Mouse (Mus musculus): ENCODE measurements around the gene Rapgef1. TPM values are rescaled to one million over a fixed set of nuclear protein-coding genes. Genes with fewer than 3 reads are reported as not detected.

Rapgef1 gene
- polyA plus RNA-seq, 1 experiment from 2014 or later = 22.5 TPM

DNA sequence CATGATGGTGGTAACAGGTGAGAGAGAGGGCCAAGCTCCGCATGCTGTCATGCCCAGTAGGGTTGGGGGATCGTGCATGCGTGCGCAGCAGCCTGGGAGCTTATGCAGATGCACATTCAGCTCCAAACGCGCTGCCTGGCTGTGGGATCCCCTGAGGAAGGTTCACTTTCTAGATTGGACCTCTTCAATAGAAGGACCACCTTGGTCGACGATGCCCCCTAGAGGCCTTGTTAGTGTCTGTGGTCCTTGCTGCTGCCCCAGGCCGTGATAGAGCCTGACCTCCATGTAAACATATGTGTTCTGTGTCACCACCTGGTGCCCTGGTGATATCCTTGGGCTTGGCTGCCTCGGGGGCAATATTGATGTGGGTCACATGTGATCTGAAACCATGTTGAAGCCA, 30.3 kb upstream of the Rapgef1 start:
- no peak overlapping the region for H3K27ac ChIP-seq (ENCODE audit: low read length)
- 28% methylated on average over 10 of the region's 10 CpGs for WGBS
- no peaks in the 10 kb centered on the region for H3K9me3 ChIP-seq (ENCODE audit: control insufficient read depth, low read length)
- no peak overlapping the region for H3K4me3 ChIP-seq (replicated peaks; ENCODE audit: low read length)
- ATAC-seq = no peak
- H3K36me3 ChIP-seq (ENCODE audit: control insufficient read depth, insufficient read depth) = no peaks in the 10 kb centered on the region
- no peaks in the 10 kb centered on the region; the same call in 1 of the 2 replicates for H3K4me1 ChIP-seq (replicated peaks; ENCODE audit: control insufficient read depth, insufficient read depth, low read length)
- H3K4me2 ChIP-seq (ENCODE audit: low read length) = no peak overlapping the region
- no peaks in the 10 kb centered on the region for H3K27me3 ChIP-seq (replicated peaks; ENCODE audit: control insufficient read depth, insufficient read depth, low read length)
- H3K9ac ChIP-seq (replicated peaks; ENCODE audit: low read depth, low read length) = no peak overlapping the region

- Histone ChIP-seq H3K27ac (ENCODE audit: low read length) (no peak overlapping the region), H3K27me3 (replicated peaks; ENCODE audit: control insufficient read depth, insufficient read depth, low read length) (no peaks in the 10 kb centered on the region), H3K9me3 (ENCODE audit: control insufficient read depth, low read length) (no peaks in the 10 kb centered on the region), H3K4me1 (replicated peaks; ENCODE audit: control insufficient read depth, insufficient read depth, low read length) (no peaks in the 10 kb centered on the region), H3K36me3 (ENCODE audit: control insufficient read depth, insufficient read depth) (no peaks in the 10 kb centered on the region), H3K4me3 (replicated peaks; ENCODE audit: low read length) (no peak overlapping the region), H3K4me2 (ENCODE audit: low read length) (no peak overlapping the region), H3K9ac (replicated peaks; ENCODE audit: low read depth, low read length) (no peak overlapping the region)
- no peak for ATAC-seq
- 81% methylated on average over 6 of the region's 6 CpGs for whole genome bisulfite sequencing
Measured at GRCm38 (mm10) chr2:29591626-29592025, 27.9 kb upstream of the Rapgef1 start.

GRCm38 (mm10) chr2:29592537-29592936, 27.0 kb upstream of the Rapgef1 start:
- no peaks in the 10 kb centered on the region for H3K9me3 ChIP-seq (ENCODE audit: control insufficient read depth, low read length)
- H3K36me3 ChIP-seq (ENCODE audit: control insufficient read depth, insufficient read depth) = no peaks in the 10 kb centered on the region
- H3K4me1 ChIP-seq (replicated peaks; ENCODE audit: control insufficient read depth, insufficient read depth, low read length) = no peaks in the 10 kb centered on the region
- H3K4me2 ChIP-seq (ENCODE audit: low read length) = no peak overlapping the region
- no peak overlapping the region for H3K27ac ChIP-seq (ENCODE audit: low read length)
- no peak for ATAC-seq
- H3K27me3 ChIP-seq (replicated peaks; ENCODE audit: control insufficient read depth, insufficient read depth, low read length) = no peaks in the 10 kb centered on the region
- H3K4me3 ChIP-seq (replicated peaks; ENCODE audit: low read length) = no peak overlapping the region
- H3K9ac ChIP-seq (replicated peaks; ENCODE audit: low read depth, low read length) = no peak overlapping the region
- WGBS = 61% methylated on average over 8 of the region's 8 CpGs

DNA sequence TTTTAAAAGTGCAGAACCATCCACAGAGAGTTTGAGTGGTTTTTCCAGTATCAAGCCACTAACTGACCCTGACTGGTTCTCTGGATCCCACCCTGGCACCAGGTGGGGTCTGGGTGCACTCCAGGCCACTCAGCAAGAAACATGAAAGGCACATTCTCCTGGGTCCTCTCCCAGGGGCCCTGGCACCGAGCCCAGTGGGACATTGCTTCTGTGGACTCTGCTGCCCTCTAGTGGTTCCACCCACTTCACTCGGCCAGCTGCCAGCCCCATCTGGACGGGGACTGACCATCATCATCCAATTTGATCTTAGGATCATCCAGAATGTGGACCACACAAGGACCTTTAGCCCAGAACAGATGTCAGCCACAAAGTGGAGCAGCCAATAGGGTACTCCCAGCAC, 15.6 kb upstream of the Rapgef1 start:
- 0% methylated on average over 3 of the region's 3 CpGs for WGBS
- no peak for ATAC-seq
- no peaks in the 10 kb centered on the region for H3K9me3 ChIP-seq (ENCODE audit: control insufficient read depth, low read length)
- no peak overlapping the region for H3K4me3 ChIP-seq (replicated peaks; ENCODE audit: low read length)
- no peak overlapping the region for H3K4me2 ChIP-seq (ENCODE audit: low read length)
- no peak overlapping the region for H3K9ac ChIP-seq (replicated peaks; ENCODE audit: low read depth, low read length)
- no peaks in the 10 kb centered on the region; the same call in 1 of the 2 replicates for H3K27me3 ChIP-seq (replicated peaks; ENCODE audit: control insufficient read depth, insufficient read depth, low read length)
- H3K4me1 ChIP-seq (replicated peaks; ENCODE audit: control insufficient read depth, insufficient read depth, low read length) = 0 out of 2 replicates have a peak, but pooled peaks cover 4% of the 10 kb centered on the region
- H3K36me3 ChIP-seq (ENCODE audit: control insufficient read depth, insufficient read depth) = no peaks in the 10 kb centered on the region
- no peak overlapping the region for H3K27ac ChIP-seq (ENCODE audit: low read length)

DNA sequence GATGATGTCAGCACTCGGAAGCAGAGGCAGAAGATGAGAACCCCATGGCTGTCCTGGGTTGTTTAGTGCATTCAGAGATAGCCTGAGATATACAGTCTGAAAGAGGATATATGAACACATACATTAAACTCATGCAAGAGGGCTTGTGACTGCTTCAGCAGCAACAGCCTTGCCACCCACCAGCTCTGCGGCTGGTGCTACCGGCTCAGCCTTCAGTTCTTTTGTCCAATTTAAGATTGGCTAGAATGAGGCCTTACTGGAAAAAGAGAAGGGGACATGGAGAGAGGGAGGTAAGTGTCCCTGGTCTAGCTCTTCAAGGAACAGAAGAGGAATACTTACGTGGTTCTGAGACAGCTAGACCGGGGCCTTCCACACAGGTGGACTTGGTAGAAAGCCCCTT, 13.9 kb upstream of the Rapgef1 start:
- ATAC-seq = no peak
- no peak overlapping the region for H3K27ac ChIP-seq (ENCODE audit: low read length)
- 80% methylated on average over 5 of the region's 5 CpGs for WGBS

DNA sequence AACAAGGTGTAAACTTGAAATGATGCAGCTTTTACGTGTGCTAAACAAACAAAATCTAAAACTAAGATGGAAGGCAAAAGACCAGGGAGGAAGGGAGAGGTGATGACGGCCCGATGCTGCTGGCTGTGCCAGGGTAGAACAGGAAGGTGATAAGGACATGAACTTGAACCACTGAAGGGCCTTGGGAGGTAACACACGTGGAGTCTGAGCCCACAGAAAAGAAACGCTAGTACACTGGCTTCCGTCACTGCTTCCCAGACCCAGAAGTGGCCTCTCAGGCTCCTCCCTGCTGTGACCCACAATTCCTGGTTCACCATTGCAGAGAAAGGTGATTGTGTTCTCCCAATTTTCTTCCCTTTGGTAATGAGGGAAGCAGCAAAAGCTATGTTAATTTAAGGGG, 13.1 kb upstream of the Rapgef1 start:
- 0 out of 2 replicates have a peak, but pooled peaks cover 4% of the 10 kb centered on the region for H3K4me1 ChIP-seq (replicated peaks; ENCODE audit: control insufficient read depth, insufficient read depth, low read length)
- H3K9ac ChIP-seq (replicated peaks; ENCODE audit: low read depth, low read length) = no peak overlapping the region
- no peaks in the 10 kb centered on the region for H3K9me3 ChIP-seq (ENCODE audit: control insufficient read depth, low read length)
- H3K4me2 ChIP-seq (ENCODE audit: low read length) = no peak overlapping the region
- H3K27ac ChIP-seq (ENCODE audit: low read length) = no peak overlapping the region
- ATAC-seq = no peak
- H3K36me3 ChIP-seq (ENCODE audit: control insufficient read depth, insufficient read depth) = no peaks in the 10 kb centered on the region
- H3K27me3 ChIP-seq (replicated peaks; ENCODE audit: control insufficient read depth, insufficient read depth, low read length) = no peaks in the 10 kb centered on the region; the same call in 1 of the 2 replicates
- 48% methylated on average over 6 of the region's 6 CpGs for WGBS
- no peak overlapping the region for H3K4me3 ChIP-seq (replicated peaks; ENCODE audit: low read length)

More for the DNA sequence above, 13.9 kb upstream of the Rapgef1 start:
- no peaks in the 10 kb centered on the region for H3K36me3 ChIP-seq (ENCODE audit: control insufficient read depth, insufficient read depth)
- H3K9me3 ChIP-seq (ENCODE audit: control insufficient read depth, low read length) = no peaks in the 10 kb centered on the region
- no peak overlapping the region for H3K9ac ChIP-seq (replicated peaks; ENCODE audit: low read depth, low read length)
- 0 out of 2 replicates have a peak, but pooled peaks cover 4% of the 10 kb centered on the region for H3K4me1 ChIP-seq (replicated peaks; ENCODE audit: control insufficient read depth, insufficient read depth, low read length)
- no peak overlapping the region for H3K4me2 ChIP-seq (ENCODE audit: low read length)
- no peak overlapping the region for H3K4me3 ChIP-seq (replicated peaks; ENCODE audit: low read length)
- H3K27me3 ChIP-seq (replicated peaks; ENCODE audit: control insufficient read depth, insufficient read depth, low read length) = no peaks in the 10 kb centered on the region; the same call in 1 of the 2 replicates

GRCm38 (mm10) chr2:29617341-29617740, 2.2 kb upstream of the Rapgef1 start:
- no peak overlapping the region for H3K27ac ChIP-seq (ENCODE audit: low read length)
- no peak overlapping the region for H3K9ac ChIP-seq (replicated peaks; ENCODE audit: low read depth, low read length)
- WGBS = 96% methylated on average over 1 of the region's 1 CpGs
- H3K27me3 ChIP-seq (replicated peaks; ENCODE audit: control insufficient read depth, insufficient read depth, low read length) = no peaks in the 10 kb centered on the region
- H3K4me1 ChIP-seq (replicated peaks; ENCODE audit: control insufficient read depth, insufficient read depth, low read length) = peaks cover 18% of the 10 kb centered on the region
- no peak overlapping the region for H3K4me2 ChIP-seq (ENCODE audit: low read length)
- no peak overlapping the region for H3K4me3 ChIP-seq (replicated peaks; ENCODE audit: low read length)
- no peaks in the 10 kb centered on the region for H3K9me3 ChIP-seq (ENCODE audit: control insufficient read depth, low read length)
- H3K36me3 ChIP-seq (ENCODE audit: control insufficient read depth, insufficient read depth) = no peaks in the 10 kb centered on the region
- ATAC-seq = no peak

- H3K27me3 ChIP-seq (replicated peaks; ENCODE audit: control insufficient read depth, insufficient read depth, low read length) = no peaks in the 10 kb centered on the region
- H3K4me1 ChIP-seq (replicated peaks; ENCODE audit: control insufficient read depth, insufficient read depth, low read length) = peaks cover 18% of the 10 kb centered on the region
- no peak overlapping the region; the same call in 1 of the 2 replicates for H3K4me3 ChIP-seq (replicated peaks; ENCODE audit: low read length)
- no peak overlapping the region for H3K27ac ChIP-seq (ENCODE audit: low read length)
- H3K9me3 ChIP-seq (ENCODE audit: control insufficient read depth, low read length) = no peaks in the 10 kb centered on the region
- peak; percentile 41 for ATAC-seq
- H3K9ac ChIP-seq (replicated peaks; ENCODE audit: low read depth, low read length) = no peak overlapping the region; the same call in 1 of the 2 replicates
- no peaks in the 10 kb centered on the region for H3K36me3 ChIP-seq (ENCODE audit: control insufficient read depth, insufficient read depth)
- no peak overlapping the region for H3K4me2 ChIP-seq (ENCODE audit: low read length)
- WGBS = 55% methylated on average over 8 of the region's 8 CpGs
Measured at GRCm38 (mm10) chr2:29618926-29619483, 515 bp upstream of the Rapgef1 start.

DNA sequence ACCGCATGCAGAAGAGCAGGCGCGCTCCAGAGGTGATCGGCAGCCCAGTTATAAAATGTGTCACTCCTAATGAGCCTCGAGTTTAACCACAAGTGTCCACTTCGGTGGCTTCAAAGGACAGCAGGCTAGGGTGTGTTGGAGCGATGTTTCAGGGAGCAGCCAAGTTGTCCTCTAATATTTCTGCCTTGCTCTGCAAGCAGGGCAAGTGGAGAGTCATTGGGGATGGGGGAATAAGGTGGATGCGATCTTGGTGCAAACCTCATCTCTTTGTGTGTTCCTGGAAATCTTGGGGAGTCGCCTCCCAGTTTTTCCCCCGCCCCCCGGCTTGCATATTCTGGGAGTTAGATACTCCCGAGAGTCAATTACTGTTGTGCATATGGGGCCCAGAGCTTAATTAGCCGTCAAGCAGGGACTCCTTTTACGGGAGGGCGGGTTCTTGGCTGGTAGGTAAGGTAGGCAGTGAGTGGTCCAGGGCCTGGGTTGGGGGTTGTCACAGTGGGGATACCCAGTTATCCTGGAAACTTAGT, 844 bp downstream of the Rapgef1 start:
- Histone ChIP-seq H3K9me3 (ENCODE audit: control insufficient read depth, low read length) (no peaks in the 10 kb centered on the region), H3K36me3 (ENCODE audit: control insufficient read depth, insufficient read depth) (no peaks in the 10 kb centered on the region), H3K4me1 (replicated peaks; ENCODE audit: control insufficient read depth, insufficient read depth, low read length) (peaks cover 18% of the 10 kb centered on the region), H3K4me3 (replicated peaks; ENCODE audit: low read length) (peak overlapping the region; percentile 90), H3K27me3 (replicated peaks; ENCODE audit: control insufficient read depth, insufficient read depth, low read length) (no peaks in the 10 kb centered on the region), H3K9ac (replicated peaks; ENCODE audit: low read depth, low read length) (peak overlapping the region; percentile 95), H3K4me2 (ENCODE audit: low read length) (peak overlapping the region; percentile 86), H3K27ac (ENCODE audit: low read length) (peak overlapping the region; percentile 88)
- WGBS = under 1% methylated on average over 15 of the region's 15 CpGs
- peak; percentile 34 for ATAC-seq

Measured in forebrain, embryonic 16.5 days (tissue).